Mouse (Mus musculus) ES-E14 (cell line): ENCODE results near the gene E030018B13Rik.

Source experiments
- HCFC1 ChIP-seq: IDR thresholded peaks from 2 replicates; pipeline ENCODE4 v1.6.1; 2012; ENCODE audit warnings: low read length, inconsistent platforms, borderline replicate concordance; ENCODE audit not compliant: insufficient read depth
- MAFK ChIP-seq: IDR thresholded peaks from 2 replicates; pipeline ENCODE4 v1.6.1; 2014; ENCODE audit warnings: mild to moderate bottlenecking, low read depth, low read length, inconsistent platforms; ENCODE audit not compliant: insufficient read depth
- ZC3H11A ChIP-seq: IDR thresholded peaks from 2 replicates; pipeline ENCODE4 v1.6.1; 2012; ENCODE audit warnings: low read depth, mild to moderate bottlenecking, inconsistent platforms, low read length, borderline replicate concordance
- ZNF384 ChIP-seq: IDR thresholded peaks from 2 replicates; pipeline ENCODE4 v1.6.1; 2012; ENCODE audit warnings: low read depth, low read length, inconsistent platforms

GRCm38 (mm10) chr7:63891488-63892075, 25.1 kb upstream of the E030018B13Rik start:
- no peak for TF ChIP-seq MAFK
- TF ChIP-seq HCFC1 = no peak
- no peak for TF ChIP-seq ZC3H11A
- TF ChIP-seq ZNF384 = no peak
